Mouse (Mus musculus) kidney, postnatal 0 days (tissue): ENCODE data around the gene Ncam1. TPM values are rescaled to one million over a fixed set of nuclear protein-coding genes. Genes with fewer than 3 reads are reported as not detected.

Source experiments
- ATAC-seq: fragments of 200-750 bp; cut with Nextera tagmentation; replicated peaks from 2 replicates; pipeline ENCODE4 v1.8.0; 2017; ENCODE audit warnings: low read depth, moderate number of reproducible peaks, moderate TSS enrichment, moderate library complexity; ENCODE audit not compliant: low FRiP score
- DNase-seq: peaks from one replicate; pipeline ENCODE4 v3.0.0-alpha.2; 2016; ENCODE audit warnings: low spot score
- H3K27ac ChIP-seq: fragments of 300-500 bp; sonication (generic); 2 replicates; pipeline ENCODE4 v1.5.1; 2014; ENCODE audit warnings: mild to moderate bottlenecking
- H3K27me3 ChIP-seq: fragments of 300-500 bp; sonication (generic); 2 replicates; pipeline ENCODE4 v1.6.1; 2014; ENCODE audit warnings: low read length, mixed read lengths; ENCODE audit not compliant: insufficient read depth
- H3K36me3 ChIP-seq: fragments of 300-500 bp; sonication (generic); 2 replicates; pipeline ENCODE4 v1.6.1; 2014; ENCODE audit warnings: low read length, mixed read lengths; ENCODE audit not compliant: insufficient read depth
- H3K4me1 ChIP-seq: fragments of 300-500 bp; sonication (generic); replicated peaks from 2 replicates; pipeline ENCODE4 v1.6.1; 2014; ENCODE audit warnings: antibody characterized with exemption, low read length, mixed read lengths; ENCODE audit not compliant: insufficient read depth
- H3K4me2 ChIP-seq: fragments of 300-500 bp; sonication (generic); 2 replicates; pipeline ENCODE4 v1.6.1; 2014; ENCODE audit warnings: mild to moderate bottlenecking, low read length, moderate library complexity, mixed read lengths
- H3K4me3 ChIP-seq: fragments of 300-500 bp; sonication (generic); replicated peaks from 2 replicates; pipeline ENCODE4 v1.5.1; 2014; ENCODE audit warnings: low read depth, low read length
- H3K9ac ChIP-seq: fragments of 300-500 bp; sonication (generic); 2 replicates; pipeline ENCODE4 v1.6.1; 2014; ENCODE audit warnings: low read depth, low read length
- H3K9me3 ChIP-seq: fragments of 300-500 bp; sonication (generic); replicated peaks from 2 replicates; pipeline ENCODE4 v1.6.1; 2016; ENCODE audit warnings: low read length, inconsistent platforms, mixed read lengths
- CTCF ChIP-seq: IDR thresholded peaks from 2 replicates; pipeline ENCODE4 v1.5.1; 2016; ENCODE audit warnings: antibody characterized with exemption, low read depth, mild to moderate bottlenecking, moderate library complexity
- WGBS: fragments of 180-500 bp; shearing (Covaris S2); extraction: QIAGEN DNeasy Blood & Tissue Kit; methylation state at CpG from one replicate; pipeline ENCODE4 v1.1.7; 2014; 5-methylcytosine and 5-hydroxymethylcytosine counted together
- polyA plus RNA-seq: library from polyadenylated mRNA; unstranded; fragments of >200 nt; fragmentation: Nextera tagmentation; extraction: Ambion mirVana; gene quantifications from 2 replicates; pipeline ENCODE4 v1.2.1, GENCODE M21; 2015

Gene Ncam1
- polyA plus RNA-seq, 1 experiment from 2014 or later, result 81.2 TPM

DNA sequence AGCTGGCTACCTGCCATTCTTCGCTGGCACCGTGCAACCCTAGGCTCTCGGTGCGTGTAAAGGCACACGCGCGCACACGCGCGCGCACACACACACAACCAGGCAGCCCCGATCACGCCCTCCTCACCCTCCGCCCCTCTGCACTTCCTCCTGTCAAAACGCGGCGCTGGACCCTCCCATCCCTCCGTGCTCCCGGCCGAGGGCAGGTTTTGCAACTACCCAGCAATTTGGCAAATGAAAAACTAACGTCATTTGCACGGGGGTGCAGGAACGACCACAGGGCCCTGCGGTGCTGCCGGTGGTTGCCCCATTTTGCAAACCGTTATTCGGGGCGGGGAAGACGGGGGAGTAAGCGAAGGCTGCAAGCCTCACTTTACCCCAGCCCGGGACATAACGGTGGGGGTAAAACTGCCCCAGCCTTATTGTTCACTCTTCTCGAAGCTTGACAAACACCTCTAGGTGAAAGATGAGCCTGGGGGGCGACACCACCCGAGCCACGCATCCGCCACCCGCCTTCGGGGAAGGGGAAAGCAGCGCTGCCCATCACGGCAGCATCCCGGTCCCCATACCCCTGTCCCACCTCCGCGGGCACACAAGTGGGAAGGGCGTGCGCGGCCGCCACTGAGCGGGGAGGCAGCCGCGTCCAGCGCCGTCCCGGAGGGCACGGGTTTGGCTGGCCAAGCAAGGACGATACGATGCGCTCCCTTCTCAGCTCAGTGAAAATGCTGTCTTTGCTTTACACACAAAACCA is 729 bp downstream of the Ncam1 start:
- peak; percentile 80 for DNase-seq
- peak; percentile 47 for ATAC-seq
- Histone ChIP-seq H3K27me3 (no peaks in the 10 kb centered on the region), H3K4me1 (peaks cover 7% of the 10 kb centered on the region; the same call in 1 of the 2 replicates), H3K9me3 (no peaks in the 10 kb centered on the region), H3K4me2 (peak overlapping the region; percentile 98), H3K27ac (peak overlapping the region; percentile 71; the same call in 1 of the 2 replicates), H3K4me3 (peak overlapping the region; percentile 69), H3K36me3 (no peaks in the 10 kb centered on the region), H3K9ac (peak overlapping the region; percentile 61)
- WGBS, result under 1% methylated on average over 58 of the region's 58 CpGs
- TF ChIP-seq CTCF, result no peak

DNA sequence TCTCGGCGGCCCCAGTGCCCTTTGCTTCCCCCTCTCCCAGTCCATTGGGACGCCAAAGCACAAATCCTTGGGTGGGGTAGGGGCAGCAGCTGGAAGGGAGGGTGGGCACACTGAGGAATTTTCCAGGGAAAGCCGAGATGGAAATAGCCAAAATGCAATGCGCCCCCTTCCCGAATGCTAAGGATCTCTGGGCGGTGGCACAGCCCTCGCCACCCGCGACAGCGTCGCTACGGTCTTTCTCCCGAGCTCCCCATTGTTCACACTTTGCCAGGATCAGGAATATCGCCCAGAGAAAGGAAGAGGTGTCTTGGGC is 1.3 kb downstream of the Ncam1 start:
- Histone ChIP-seq H3K9me3 (no peaks in the 10 kb centered on the region), H3K27me3 (no peaks in the 10 kb centered on the region), H3K36me3 (no peaks in the 10 kb centered on the region), H3K9ac (peak overlapping the region; percentile 61), H3K4me2 (peak overlapping the region; percentile 98), H3K4me3 (peak overlapping the region; percentile 69), H3K4me1 (peaks cover 8% of the 10 kb centered on the region; the same call in 1 of the 2 replicates), H3K27ac (peak overlapping the region; percentile 71; the same call in 1 of the 2 replicates)
- under 1% methylated on average over 15 of the region's 15 CpGs for WGBS
- DNase-seq (no peak), ATAC-seq (no peak)
- TF ChIP-seq CTCF, result no peak

DNA sequence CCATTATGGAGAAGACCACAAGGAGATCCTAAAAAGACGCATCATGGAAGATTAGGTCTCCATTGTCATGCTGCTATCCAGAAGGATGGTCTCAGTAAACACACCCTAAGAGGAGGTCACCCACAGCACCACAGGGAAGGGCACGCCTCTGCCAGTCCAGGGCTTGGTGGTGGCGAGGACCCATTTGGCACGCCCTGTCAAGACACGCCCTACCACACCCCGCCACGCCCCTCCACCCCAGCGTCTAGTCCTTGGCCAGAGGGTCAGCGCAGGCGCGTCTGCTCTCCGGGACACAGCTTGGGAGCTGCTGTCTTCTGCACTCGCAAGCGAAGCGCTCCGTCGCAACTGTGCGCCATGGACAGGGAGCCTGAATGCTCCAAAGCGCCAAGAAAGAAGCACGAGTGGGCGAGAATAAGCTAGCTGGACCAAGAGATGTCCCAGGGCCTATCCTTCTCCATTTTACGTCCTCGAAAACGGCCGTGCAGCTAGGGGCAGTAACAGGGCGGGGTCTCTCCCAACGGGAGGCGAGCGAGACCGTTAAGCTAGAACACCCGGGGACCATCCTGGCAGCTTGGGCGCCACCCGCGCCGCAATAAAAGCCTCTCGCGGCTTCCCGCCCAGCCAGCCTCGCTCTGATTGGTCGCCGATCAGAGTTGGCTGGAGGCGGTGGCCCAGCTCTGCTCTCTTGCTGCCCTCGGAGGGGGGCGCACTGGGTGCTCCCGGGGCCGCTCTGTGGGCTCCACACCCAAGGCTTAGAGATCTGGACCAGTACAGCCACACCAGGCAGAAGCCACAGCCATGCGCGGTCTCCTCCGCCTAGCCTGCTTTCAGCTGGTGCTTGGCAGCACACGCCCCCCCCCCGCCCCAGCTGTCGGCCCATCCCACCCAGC is 1.9 kb downstream of the Ncam1 start:
- under 1% methylated on average over 52 of the region's 52 CpGs for WGBS
- no peaks in the 10 kb centered on the region for H3K36me3 ChIP-seq

DNA sequence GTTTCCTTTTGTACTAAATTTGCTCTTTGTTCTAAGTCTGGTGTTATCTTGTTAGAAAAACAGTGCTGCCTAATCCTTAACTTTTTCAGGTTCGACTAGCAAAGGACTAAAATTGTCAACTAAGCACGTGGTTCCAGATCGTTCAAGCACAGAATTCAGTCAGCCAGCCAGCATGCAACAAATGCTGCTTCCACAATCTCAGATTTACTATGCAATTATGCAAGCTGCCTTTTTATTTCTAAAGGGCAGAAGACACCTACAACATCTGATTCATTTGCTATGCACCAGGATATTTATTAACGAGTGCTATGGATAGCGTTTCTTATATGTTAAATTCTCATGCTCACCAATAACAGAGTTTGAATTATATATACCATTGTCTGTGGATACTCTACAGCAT is 2.8 kb downstream of the Ncam1 start:
- H3K4me1 ChIP-seq, result peaks cover 11% of the 10 kb centered on the region; the same call in 1 of the 2 replicates
- ATAC-seq (no peak), DNase-seq (no peak)
- H3K36me3 ChIP-seq, result no peaks in the 10 kb centered on the region
- no peaks in the 10 kb centered on the region for H3K9me3 ChIP-seq
- no peak for TF ChIP-seq CTCF
- no peaks in the 10 kb centered on the region for H3K27me3 ChIP-seq
- no peak overlapping the region for H3K27ac ChIP-seq
- WGBS, result 45% methylated on average over 5 of the region's 5 CpGs
- no peak overlapping the region for H3K4me3 ChIP-seq
- no peak overlapping the region for H3K9ac ChIP-seq
- H3K4me2 ChIP-seq, result peak overlapping the region; percentile 98; the same call in 1 of the 2 replicates

More for the DNA sequence above, 1.9 kb downstream of the Ncam1 start:
- H3K4me1 ChIP-seq, result peaks cover 11% of the 10 kb centered on the region; the same call in 1 of the 2 replicates
- H3K9me3 ChIP-seq, result no peaks in the 10 kb centered on the region
- H3K27ac ChIP-seq, result peak overlapping the region; percentile 71
- TF ChIP-seq CTCF, result no peak; the same call in 1 of the 2 replicates
- peak overlapping the region; percentile 69 for H3K4me3 ChIP-seq
- peak overlapping the region; percentile 98 for H3K4me2 ChIP-seq
- ATAC-seq (peak; percentile 75), DNase-seq (peak; percentile 77)
- peak overlapping the region; percentile 61 for H3K9ac ChIP-seq
- H3K27me3 ChIP-seq, result no peaks in the 10 kb centered on the region

DNA sequence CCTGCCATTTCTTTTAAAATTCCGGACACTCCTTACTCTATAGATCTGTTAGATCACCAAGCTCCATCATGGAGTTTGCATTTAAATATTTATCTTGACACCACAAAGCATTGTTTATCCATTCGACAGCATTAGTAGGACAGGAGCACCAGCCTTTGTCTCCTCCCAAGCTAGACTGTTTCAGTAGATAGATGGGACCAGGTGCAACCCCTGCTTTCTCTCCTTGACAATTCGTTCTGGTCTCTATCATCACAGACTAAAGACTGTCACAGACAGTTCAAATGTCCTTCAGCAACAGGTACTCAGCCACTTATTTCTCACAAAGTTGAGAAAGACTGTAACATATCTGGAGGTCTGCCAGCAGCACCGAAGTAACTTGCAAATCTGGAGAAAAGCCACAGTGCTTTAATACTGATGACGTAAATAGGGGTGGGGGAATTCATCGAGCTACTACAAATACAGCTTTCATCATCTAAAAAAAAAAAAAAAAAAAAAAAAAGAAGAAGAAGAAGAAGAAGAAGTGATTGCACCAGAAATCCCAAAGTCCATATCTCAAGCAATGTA is 4.7 kb downstream of the Ncam1 start:
- ATAC-seq (no peak), DNase-seq (no peak)
- Histone ChIP-seq H3K4me2 (no peak overlapping the region), H3K36me3 (no peaks in the 10 kb centered on the region), H3K9me3 (no peaks in the 10 kb centered on the region), H3K27me3 (no peaks in the 10 kb centered on the region), H3K9ac (no peak overlapping the region), H3K4me3 (no peak overlapping the region), H3K27ac (no peak overlapping the region), H3K4me1 (peaks cover 11% of the 10 kb centered on the region; the same call in 1 of the 2 replicates)
- WGBS, result 55% methylated on average over 6 of the region's 6 CpGs
- TF ChIP-seq CTCF, result no peak

DNA sequence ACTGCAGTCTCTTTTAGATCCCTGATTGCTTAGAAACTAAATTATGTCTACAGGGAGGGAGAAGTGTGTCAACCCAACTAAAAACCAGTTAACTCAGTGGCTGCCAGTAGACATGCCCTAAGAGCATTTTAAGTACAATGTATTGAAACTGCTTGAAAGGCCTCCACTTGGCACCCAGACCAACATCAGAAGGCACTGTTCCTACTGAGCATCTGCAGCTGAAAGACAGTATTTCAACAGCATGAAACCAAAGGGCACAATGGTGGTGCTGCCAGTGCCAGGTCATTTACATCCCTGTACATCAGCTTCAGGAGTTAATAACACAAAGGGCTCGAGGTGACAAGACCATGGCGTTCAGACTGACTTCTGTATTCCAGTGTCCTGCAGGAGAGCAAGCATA is 5.5 kb downstream of the Ncam1 start:
- ATAC-seq, result no peak
- no peak for TF ChIP-seq CTCF
- no peak overlapping the region for H3K4me3 ChIP-seq
- H3K9me3 ChIP-seq, result no peaks in the 10 kb centered on the region
- DNase-seq, result no peak
- no peak overlapping the region for H3K9ac ChIP-seq
- H3K36me3 ChIP-seq, result no peaks in the 10 kb centered on the region
- peaks cover 11% of the 10 kb centered on the region; the same call in 1 of the 2 replicates for H3K4me1 ChIP-seq
- 61% methylated on average over 2 of the region's 2 CpGs for WGBS
- no peak overlapping the region for H3K27ac ChIP-seq
- no peak overlapping the region for H3K4me2 ChIP-seq
- H3K27me3 ChIP-seq, result no peaks in the 10 kb centered on the region
